ENCODE assay signal across 27 mouse cellular contexts in the genomic region with DNA sequence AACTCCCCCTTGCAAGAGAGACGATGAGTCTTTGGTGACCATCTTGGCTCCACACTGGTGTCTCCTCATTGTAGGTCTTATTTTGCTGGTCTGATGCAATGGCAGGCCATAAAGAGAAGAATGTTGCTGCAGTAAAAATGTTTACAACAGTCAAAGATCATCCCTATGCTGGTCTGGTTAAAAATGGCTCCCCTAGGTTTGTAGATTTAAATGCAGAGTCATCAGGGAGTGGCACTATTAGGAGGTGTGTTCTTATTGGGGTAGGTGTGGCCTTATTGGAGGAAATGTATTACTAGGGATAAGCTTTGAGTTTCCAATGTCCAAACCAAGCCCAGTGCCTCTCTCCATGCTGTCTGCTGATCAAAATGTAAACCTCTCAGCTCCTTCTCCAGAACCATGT. TPM values are rescaled to one million over a fixed set of nuclear protein-coding genes. Genes with fewer than 3 reads are reported as not detected.
"Had no signal": no experiment of that assay in that cellular context is flagged by ENCODE, and none has a peak within 500 bp of the region (broad histone marks: within the 10 kb centered on the region; RNA-seq: fewer than 3 reads in every experiment).

No protein-coding gene starts in this region.

- H3K9ac ChIP-seq: heart, embryonic 13.5 days; heart, embryonic 15.5 days; hindbrain, embryonic 13.5 days; hindbrain, embryonic 15.5 days; kidney, embryonic 15.5 days; limb, embryonic 12.5 days; liver, embryonic 13.5 days; liver, embryonic 15.5 days had no signal

- H3K36me3 ChIP-seq: heart, embryonic 13.5 days; heart, embryonic 15.5 days; hindbrain, embryonic 13.5 days; hindbrain, embryonic 15.5 days; kidney, embryonic 15.5 days; limb, embryonic 10.5 days; limb, embryonic 12.5 days; liver, embryonic 13.5 days; liver, embryonic 15.5 days had no signal

- H3K4me2 ChIP-seq: heart, embryonic 11.5 days; heart, embryonic 13.5 days; heart, embryonic 15.5 days; hindbrain, embryonic 13.5 days; hindbrain, embryonic 15.5 days; kidney, embryonic 15.5 days; limb, embryonic 12.5 days; liver, embryonic 11.5 days; liver, embryonic 13.5 days; liver, embryonic 15.5 days had no signal

- ATAC-seq: inflammation-experienced regulatory T-cells, adult 6 months had no signal

- H3K27ac ChIP-seq: gastrocnemius, adult 2 months; heart, adult 2 months; heart, embryonic 13.5 days; heart, embryonic 15.5 days; hindbrain, embryonic 13.5 days; hindbrain, embryonic 15.5 days; kidney, embryonic 15.5 days; kidney, postnatal 0 days; layer of hippocampus, adult 2 months; left cerebral cortex, adult 2 months; limb, embryonic 10.5 days; limb, embryonic 12.5 days; liver, embryonic 13.5 days; liver, embryonic 15.5 days had no signal

- DNase-seq: gastrocnemius, adult 2 months; gastrocnemius, postnatal 14 days; gastrocnemius, postnatal 36 days; heart, adult 2 months; heart, postnatal 14 days; heart, postnatal 36 days; kidney, adult 11 months; kidney, adult 2 months; kidney, adult 9 months; kidney, postnatal 14 days; kidney, postnatal 36 days; liver; liver, embryonic 13.5 days had no signal

- H3K27me3 ChIP-seq: heart, embryonic 13.5 days; heart, embryonic 15.5 days; hindbrain, embryonic 13.5 days; hindbrain, embryonic 15.5 days; kidney, embryonic 15.5 days; limb, embryonic 12.5 days; liver, embryonic 13.5 days; liver, embryonic 15.5 days had no signal

- H3K9me3 ChIP-seq: heart, embryonic 13.5 days; heart, embryonic 15.5 days; hindbrain, embryonic 13.5 days; hindbrain, embryonic 15.5 days; kidney, embryonic 15.5 days; limb, embryonic 10.5 days; liver, embryonic 13.5 days; liver, embryonic 15.5 days had no signal

- H3K4me3 ChIP-seq: gastrocnemius, adult 2 months; heart, adult 2 months; heart, embryonic 13.5 days; heart, embryonic 15.5 days; hindbrain, embryonic 13.5 days; hindbrain, embryonic 15.5 days; kidney, embryonic 15.5 days; layer of hippocampus, adult 2 months; left cerebral cortex, adult 2 months; limb, embryonic 10.5 days; limb, embryonic 12.5 days; liver, embryonic 13.5 days; liver, embryonic 15.5 days had no signal

- H3K4me1 ChIP-seq: hindbrain, embryonic 13.5 days; hindbrain, embryonic 15.5 days; limb, embryonic 12.5 days; liver, embryonic 13.5 days; liver, embryonic 15.5 days had no signal

RNA-seq across cellular contexts. Expression of a gene that starts 10.2 kb away (rescaled TPM):
- polyA plus RNA-seq: inflammation-experienced regulatory T-cells, adult 6 months had no signal
